Mouse (Mus musculus): ENCODE measurements at regions not wholly inside any gene's neighbourhood (a gene's known extent, or its start where the extent isn't known, plus 50 kb on each side); places are given as distances from the start of the nearest gene placed in this dataset.
A peak's percentile ranks its signal among the peaks of the same experiment; 100 is the strongest.

GRCm38 (mm10) chr10:70336741-70337140 is 91.8 kb downstream of the Slc16a9 start:
- no peak for DNase-seq (ENCODE audit: low read depth, low spot score)

- no peak for DNase-seq (ENCODE audit: low read depth, low spot score)
These were observed 80.9 kb upstream of the Fam13c start for GRCm38 (mm10) chr10:70359421-70359820.

GRCm38 (mm10) chr10:70359834-70360233 is 80.4 kb upstream of the Fam13c start:
- no peak for DNase-seq (ENCODE audit: low read depth, low spot score)

GRCm38 (mm10) chr10:70363054-70363453 is 77.2 kb upstream of the Fam13c start:
- peak; percentile 10 for DNase-seq (ENCODE audit: low read depth, low spot score)

GRCm38 (mm10) chr10:70364218-70364975 is 75.9 kb upstream of the Fam13c start:
- no peak for DNase-seq (ENCODE audit: low read depth, low spot score)

GRCm38 (mm10) chr10:70364976-70365345 is 75.3 kb upstream of the Fam13c start:
- no peak for DNase-seq (ENCODE audit: low read depth, low spot score)

GRCm38 (mm10) chr10:70365504-70365903 is 74.8 kb upstream of the Fam13c start:
- no peak for DNase-seq (ENCODE audit: low read depth, low spot score)

GRCm38 (mm10) chr10:70367866-70368265 is 72.4 kb upstream of the Fam13c start:
- DNase-seq (ENCODE audit: low read depth, low spot score) = no peak

- DNase-seq (ENCODE audit: low read depth, low spot score) = peak; percentile 26
These were observed 71.6 kb upstream of the Fam13c start for GRCm38 (mm10) chr10:70368685-70369084.

GRCm38 (mm10) chr10:70372411-70373136 is 67.7 kb upstream of the Fam13c start:
- no peak for DNase-seq (ENCODE audit: low read depth, low spot score)

- DNase-seq (ENCODE audit: low read depth, low spot score) = no peak
These were observed 67.1 kb upstream of the Fam13c start for GRCm38 (mm10) chr10:70373207-70373606.

- no peak for DNase-seq (ENCODE audit: low read depth, low spot score)
These were observed 66.4 kb upstream of the Fam13c start for GRCm38 (mm10) chr10:70373836-70374235.

GRCm38 (mm10) chr10:70374726-70375125 is 65.6 kb upstream of the Fam13c start:
- no peak for DNase-seq (ENCODE audit: low read depth, low spot score)

- no peak for DNase-seq (ENCODE audit: low read depth, low spot score)
These were observed 60.1 kb upstream of the Fam13c start for GRCm38 (mm10) chr10:70380041-70380651.

GRCm38 (mm10) chr10:70384689-70385088 is 55.6 kb upstream of the Fam13c start:
- DNase-seq (ENCODE audit: low read depth, low spot score) = no peak

- no peak for DNase-seq (ENCODE audit: low read depth, low spot score)
These were observed 52.6 kb upstream of the Fam13c start for GRCm38 (mm10) chr10:70387729-70388128.

Data from forelimb bud, embryonic 11.5 days (tissue).